Mouse (Mus musculus): ENCODE results near the gene Atad1. TPM values are rescaled to one million over a fixed set of nuclear protein-coding genes. Genes with fewer than 3 reads are reported as not detected.
A peak's percentile ranks its signal among the peaks of the same experiment; 100 is the strongest.

Atad1 gene
- polyA plus RNA-seq, 1 experiment from 2014 or later = 98.9 TPM

DNA sequence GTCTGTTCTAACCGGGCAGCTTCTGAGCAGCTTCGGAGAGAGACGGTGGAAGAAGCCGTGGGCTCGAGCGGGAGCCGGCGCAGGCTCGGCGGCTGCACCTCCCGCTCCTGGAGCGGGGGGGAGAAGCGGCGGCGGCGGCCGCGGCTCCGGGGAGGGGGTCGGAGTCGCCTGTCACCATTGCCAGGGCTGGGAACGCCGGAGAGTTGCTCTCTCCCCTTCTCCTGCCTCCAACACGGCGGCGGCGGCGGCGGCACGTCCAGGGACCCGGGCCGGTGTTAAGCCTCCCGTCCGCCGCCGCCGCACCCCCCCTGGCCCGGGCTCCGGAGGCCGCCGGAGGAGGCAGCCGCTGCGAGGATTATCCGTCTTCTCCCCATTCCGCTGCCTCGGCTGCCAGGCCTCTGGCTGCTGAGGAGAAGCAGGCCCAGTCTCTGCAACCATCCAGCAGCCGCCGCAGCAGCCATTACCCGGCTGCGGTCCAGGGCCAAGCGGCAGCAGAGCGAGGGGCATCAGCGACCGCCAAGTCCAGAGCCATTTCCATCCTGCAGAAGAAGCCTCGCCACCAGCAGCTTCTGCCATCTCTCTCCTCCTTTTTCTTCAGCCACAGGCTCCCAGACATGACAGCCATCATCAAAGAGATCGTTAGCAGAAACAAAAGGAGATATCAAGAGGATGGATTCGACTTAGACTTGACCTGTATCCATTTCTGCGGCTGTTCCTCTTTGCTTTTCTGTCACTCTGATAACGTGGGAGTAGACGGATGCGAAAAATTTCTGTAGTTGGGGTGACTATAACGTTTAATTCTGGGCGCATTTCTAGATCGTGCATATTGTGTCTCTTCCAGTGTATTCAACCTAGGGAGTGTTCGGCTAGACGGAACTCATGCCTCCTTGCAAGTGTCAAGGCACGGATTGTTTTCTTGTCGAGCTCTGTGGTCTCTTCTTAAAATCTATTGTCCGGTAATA is 18.5 kb upstream of the Atad1 start:
- Histone ChIP-seq H3K36me3 (replicated peaks) (no peaks in the 10 kb centered on the region), H3K9ac (peak overlapping the region; percentile 98), H3K4me2 (peak overlapping the region; percentile 92), H3K4me1 (peaks cover 34% of the 10 kb centered on the region), H3K9me3 (no peaks in the 10 kb centered on the region), H3K27me3 (0 out of 2 replicates have a peak, but pooled peaks cover 5% of the 10 kb centered on the region), H3K27ac (peak overlapping the region; percentile 100), H3K4me3 (replicated peaks) (peak overlapping the region; percentile 94)
- under 1% methylated on average over 36 of the region's 69 CpGs for WGBS
- peak; percentile 18 for ATAC-seq (ENCODE audit: low FRiP score)

DNA sequence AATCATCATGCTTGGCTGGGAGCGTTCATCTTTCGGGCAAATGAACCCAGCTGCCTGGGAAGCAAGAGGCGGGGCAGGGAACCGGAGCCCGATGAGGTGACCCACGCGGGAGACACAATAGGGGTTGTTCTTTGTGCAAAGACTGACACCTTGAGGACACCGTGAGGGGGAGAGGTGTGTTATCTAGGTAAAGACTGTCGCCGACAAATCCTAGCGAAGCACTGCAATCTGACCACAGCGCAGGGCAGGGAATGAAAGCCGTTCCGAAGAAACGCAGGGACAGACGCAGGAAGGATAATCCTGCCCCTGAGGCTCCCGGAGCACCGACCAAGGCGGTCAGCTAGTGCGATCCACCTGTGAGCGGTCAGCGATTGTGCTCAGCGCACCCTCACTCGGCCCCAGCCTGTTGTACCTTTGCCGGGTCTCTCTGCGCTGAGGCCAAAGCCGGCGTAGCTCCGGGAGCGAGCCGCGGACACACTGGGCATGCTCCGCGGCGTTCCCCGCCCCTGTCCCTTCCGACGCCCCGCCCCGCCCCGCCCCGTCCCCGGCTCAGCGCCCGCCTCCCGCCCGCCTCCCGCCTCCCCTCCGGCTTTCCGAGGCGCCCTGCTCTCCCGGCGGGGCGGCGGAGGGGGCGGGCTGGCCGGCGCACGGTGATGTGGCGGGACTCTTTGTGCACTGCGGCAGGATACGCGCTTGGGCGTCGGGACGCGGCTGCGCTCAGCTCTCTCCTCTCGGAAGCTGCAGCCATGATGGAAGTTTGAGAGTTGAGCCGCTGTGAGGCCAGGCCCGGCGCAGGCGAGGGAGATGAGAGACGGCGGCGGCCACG is 17.5 kb upstream of the Atad1 start, which contains the start of gene Pten:
Gene Pten (plus strand): TSS at position 598 of the 826 bp plus-strand sequence.
- peak; percentile 89 for ATAC-seq (ENCODE audit: low FRiP score)
- H3K27ac ChIP-seq = peak within 1 kb of the TSS; percentile 100
- WGBS = under 1% methylated on average over 61 of the region's 77 CpGs
- H3K9me3 ChIP-seq = no peaks in the 10 kb centered on the region
- peak within 1 kb of the TSS; percentile 94 for H3K4me3 ChIP-seq (replicated peaks)
- peaks cover 34% of the 10 kb centered on the region for H3K4me1 ChIP-seq
- no peaks in the 10 kb centered on the region for H3K36me3 ChIP-seq (replicated peaks)
- H3K9ac ChIP-seq = peak within 1 kb of the TSS; percentile 98
- 0 out of 2 replicates have a peak, but pooled peaks cover 5% of the 10 kb centered on the region for H3K27me3 ChIP-seq
- peak within 1 kb of the TSS; percentile 92 for H3K4me2 ChIP-seq

DNA sequence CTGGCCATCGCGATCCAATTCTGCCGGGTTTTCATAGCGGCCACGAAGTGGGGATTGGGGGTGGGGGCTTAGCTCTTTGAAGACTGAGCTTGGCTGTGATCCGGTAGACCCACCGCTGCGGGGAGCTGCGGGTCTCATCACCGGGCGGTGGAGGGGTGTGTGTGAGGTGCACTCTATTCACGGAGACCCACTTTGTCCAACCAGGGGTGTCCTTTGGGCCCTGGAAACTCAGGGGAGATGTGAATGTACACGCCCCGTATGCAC is 17.0 kb upstream of the Atad1 start:
- Histone ChIP-seq H3K27ac (peak overlapping the region; percentile 100), H3K4me2 (peak overlapping the region; percentile 92), H3K36me3 (replicated peaks) (no peaks in the 10 kb centered on the region), H3K4me3 (replicated peaks) (peak overlapping the region; percentile 94), H3K27me3 (0 out of 2 replicates have a peak, but pooled peaks cover 5% of the 10 kb centered on the region), H3K9ac (peak overlapping the region; percentile 98), H3K4me1 (peaks cover 34% of the 10 kb centered on the region), H3K9me3 (no peaks in the 10 kb centered on the region)
- ATAC-seq (ENCODE audit: low FRiP score) = peak; percentile 55
- under 1% methylated on average over 14 of the region's 14 CpGs for WGBS

DNA sequence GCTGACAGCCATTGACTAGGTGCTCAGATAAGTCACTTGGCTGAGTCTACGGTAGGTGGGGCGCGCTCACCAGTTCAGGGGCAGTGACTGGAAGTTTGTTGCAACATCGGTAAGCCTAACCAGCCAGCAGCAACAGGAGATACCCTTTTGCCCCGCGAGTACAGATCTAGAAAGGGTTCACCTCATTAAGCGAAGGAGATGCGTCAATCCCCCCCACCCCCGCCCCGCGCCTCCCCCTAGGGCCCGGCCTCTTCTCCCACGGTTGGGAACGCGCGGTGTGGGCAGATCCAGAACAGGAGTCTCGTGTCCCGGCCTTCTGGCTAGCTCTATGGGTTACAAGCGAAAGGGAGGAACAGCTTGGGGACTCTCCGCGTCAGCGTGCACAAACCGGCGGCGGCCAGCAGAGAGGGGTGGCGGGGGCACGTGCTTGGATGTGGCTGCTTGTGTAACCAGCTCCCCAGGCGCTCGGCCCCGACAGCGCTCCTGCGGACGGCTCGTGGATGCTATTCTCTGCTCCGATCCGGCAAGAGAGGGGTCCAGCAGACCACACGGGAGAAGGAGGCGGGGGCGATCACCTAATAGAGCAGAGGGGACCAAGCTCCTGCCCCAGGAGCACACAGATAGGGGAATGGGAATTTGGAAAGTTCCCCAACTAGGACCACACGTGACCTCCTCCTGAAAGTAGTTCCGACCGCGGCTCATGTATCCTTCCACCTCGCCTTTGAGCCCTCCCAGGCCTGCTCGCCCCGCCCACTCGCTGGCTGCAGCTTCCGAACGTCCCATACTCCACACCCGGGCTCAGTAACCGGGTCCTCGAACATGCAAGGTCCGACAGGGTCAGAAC is 16.4 kb upstream of the Atad1 start:
- peak overlapping the region; percentile 94 for H3K4me3 ChIP-seq (replicated peaks)
- WGBS = 0% methylated on average over 53 of the region's 53 CpGs
- H3K27ac ChIP-seq = peak overlapping the region; percentile 100
- peak; percentile 83 for ATAC-seq (ENCODE audit: low FRiP score)
- peaks cover 31% of the 10 kb centered on the region for H3K4me1 ChIP-seq
- peak overlapping the region; percentile 98 for H3K9ac ChIP-seq
- peak overlapping the region; percentile 92 for H3K4me2 ChIP-seq
- H3K9me3 ChIP-seq = no peaks in the 10 kb centered on the region
- H3K36me3 ChIP-seq (replicated peaks) = no peaks in the 10 kb centered on the region
- H3K27me3 ChIP-seq = 0 out of 2 replicates have a peak, but pooled peaks cover 5% of the 10 kb centered on the region

DNA sequence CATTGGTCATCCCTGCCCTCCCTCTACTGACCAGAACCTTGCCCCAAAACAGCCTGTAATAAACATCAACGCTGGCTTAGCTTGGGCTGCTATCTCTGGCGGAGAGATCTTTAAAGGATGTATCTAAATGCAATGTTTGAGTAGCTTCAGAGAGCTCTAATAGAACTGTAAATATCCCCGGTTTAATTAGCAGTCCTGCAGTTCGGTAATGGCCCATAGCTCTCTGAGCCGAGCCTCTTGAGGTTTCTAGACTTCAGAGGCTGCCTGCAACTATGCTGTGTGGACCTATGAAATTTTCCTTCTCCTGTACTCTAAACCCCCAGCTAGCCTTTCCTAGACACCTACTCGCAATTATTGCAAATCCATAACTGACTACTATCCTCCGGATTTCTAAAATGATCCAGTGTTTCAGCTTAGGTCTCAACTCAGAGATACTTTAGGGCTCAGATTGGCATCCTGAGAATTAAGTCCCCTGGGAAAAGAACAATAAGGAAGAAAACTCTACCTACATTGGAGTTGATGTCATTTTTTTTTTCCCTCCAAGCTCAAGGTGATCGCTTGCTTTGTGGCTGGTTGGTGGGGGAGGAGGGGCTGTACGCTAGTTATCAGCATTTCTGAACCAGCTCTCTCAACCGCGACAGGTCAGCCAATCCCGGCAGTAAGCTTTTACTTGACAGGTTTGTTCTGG is 15.7 kb upstream of the Atad1 start:
- Histone ChIP-seq H3K36me3 (replicated peaks) (no peaks in the 10 kb centered on the region), H3K27ac (0 out of 2 replicates have a peak overlapping the region, but pooled peaks have one; percentile 100), H3K9ac (peak overlapping the region; percentile 98), H3K4me2 (peak overlapping the region; percentile 92), H3K4me1 (peaks cover 25% of the 10 kb centered on the region), H3K27me3 (0 out of 2 replicates have a peak, but pooled peaks cover 5% of the 10 kb centered on the region), H3K4me3 (replicated peaks) (peak overlapping the region; percentile 94), H3K9me3 (no peaks in the 10 kb centered on the region)
- no peak for ATAC-seq (ENCODE audit: low FRiP score)
- 1% methylated on average over 12 of the region's 12 CpGs for WGBS

DNA sequence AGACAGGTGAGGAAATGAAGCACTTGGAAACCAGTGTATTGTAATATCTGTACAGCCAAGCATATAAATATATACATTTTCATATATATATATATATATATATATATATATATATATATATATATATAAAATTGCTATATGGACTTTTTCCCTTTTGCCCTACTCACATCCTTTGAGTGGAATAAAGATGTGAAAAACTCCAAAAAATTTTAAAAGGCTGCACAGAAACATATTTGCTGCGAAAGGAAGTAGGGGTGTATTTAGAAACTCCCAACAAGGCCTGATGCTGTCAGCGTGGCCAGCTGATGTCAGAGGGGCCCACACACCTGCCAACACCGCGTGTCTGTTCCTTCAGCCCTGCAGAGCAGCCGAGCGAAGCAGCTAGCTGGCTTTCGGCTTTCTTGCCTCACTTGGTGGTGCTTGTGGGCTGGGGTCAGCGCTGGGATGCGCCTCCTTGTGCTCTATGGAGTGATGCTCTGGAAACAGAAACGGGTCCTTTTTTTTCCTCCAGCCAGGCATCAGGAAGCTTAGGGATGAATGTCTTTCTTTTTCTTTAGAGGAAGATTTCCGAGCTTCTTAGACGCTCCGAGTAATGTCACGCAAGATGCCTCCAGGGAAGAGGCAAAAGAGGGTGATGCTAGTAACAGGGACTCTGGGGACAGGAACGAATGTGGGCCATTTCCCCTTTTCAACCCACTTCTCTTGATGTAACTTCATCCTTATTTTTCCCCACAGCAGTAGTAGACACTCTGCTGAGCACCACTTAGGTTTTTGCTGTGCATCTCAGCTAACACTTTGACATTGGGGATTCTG is 14.8 kb upstream of the Atad1 start:
- no peak for ATAC-seq (ENCODE audit: low FRiP score)
- Histone ChIP-seq H3K9me3 (no peaks in the 10 kb centered on the region), H3K36me3 (replicated peaks) (no peaks in the 10 kb centered on the region), H3K4me1 (peaks cover 21% of the 10 kb centered on the region), H3K9ac (no peak overlapping the region), H3K27me3 (0 out of 2 replicates have a peak, but pooled peaks cover 5% of the 10 kb centered on the region), H3K4me2 (peak overlapping the region; percentile 92), H3K4me3 (replicated peaks) (no peak overlapping the region), H3K27ac (no peak overlapping the region)
- 11% methylated on average over 15 of the region's 15 CpGs for WGBS

DNA sequence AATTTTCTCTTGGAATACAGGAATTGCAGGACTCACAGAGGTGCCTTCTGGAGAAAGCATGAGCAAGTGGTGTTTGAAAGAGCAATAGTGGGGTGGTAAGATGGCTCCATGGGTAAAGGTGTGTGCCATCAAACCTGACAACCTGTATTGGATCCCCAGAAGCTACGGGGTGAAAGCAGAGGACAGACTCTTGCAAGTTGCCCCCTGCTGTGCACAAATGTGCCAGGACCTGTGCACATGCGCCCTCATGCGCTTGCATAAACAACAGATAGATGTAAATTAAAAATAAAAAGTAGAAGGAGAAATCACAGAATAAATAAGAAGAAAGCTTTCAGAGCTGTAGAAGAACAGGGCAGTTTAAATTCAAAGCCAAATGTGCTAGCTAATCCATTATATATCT is 13.8 kb upstream of the Atad1 start:
- no peak overlapping the region for H3K4me2 ChIP-seq
- 79% methylated on average over 3 of the region's 3 CpGs for WGBS
- no peaks in the 10 kb centered on the region for H3K9me3 ChIP-seq
- H3K27ac ChIP-seq = no peak overlapping the region
- ATAC-seq (ENCODE audit: low FRiP score) = no peak
- no peak overlapping the region for H3K4me3 ChIP-seq (replicated peaks)
- H3K4me1 ChIP-seq = peaks cover 19% of the 10 kb centered on the region
- no peak overlapping the region for H3K9ac ChIP-seq
- no peaks in the 10 kb centered on the region for H3K36me3 ChIP-seq (replicated peaks)
- H3K27me3 ChIP-seq = 0 out of 2 replicates have a peak, but pooled peaks cover 5% of the 10 kb centered on the region

DNA sequence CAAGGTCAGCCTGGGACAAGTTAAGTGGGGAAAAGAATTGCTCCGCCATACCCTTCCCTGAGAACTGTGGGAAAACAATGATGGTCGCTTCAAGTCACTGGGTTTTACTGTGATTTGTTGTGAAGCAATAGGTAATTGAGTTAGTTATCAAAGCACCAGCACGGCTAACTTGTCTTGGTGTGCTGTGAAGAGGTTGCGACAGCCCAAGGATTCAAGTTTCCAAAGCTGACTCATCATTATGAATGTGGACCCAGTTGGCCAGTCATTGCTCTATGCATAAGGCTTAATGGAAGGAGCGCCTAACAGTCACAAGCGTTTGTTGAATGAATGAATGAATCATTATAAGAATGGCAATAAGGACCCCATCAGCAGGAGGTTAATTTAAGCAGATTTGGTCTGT is 12.8 kb upstream of the Atad1 start:
- 90% methylated on average over 6 of the region's 6 CpGs for WGBS
- Histone ChIP-seq H3K4me3 (replicated peaks) (no peak overlapping the region), H3K9ac (no peak overlapping the region), H3K9me3 (no peaks in the 10 kb centered on the region), H3K36me3 (replicated peaks) (no peaks in the 10 kb centered on the region), H3K4me2 (no peak overlapping the region), H3K27me3 (0 out of 2 replicates have a peak, but pooled peaks cover 5% of the 10 kb centered on the region), H3K4me1 (peaks cover 19% of the 10 kb centered on the region), H3K27ac (no peak overlapping the region)
- no peak for ATAC-seq (ENCODE audit: low FRiP score)

DNA sequence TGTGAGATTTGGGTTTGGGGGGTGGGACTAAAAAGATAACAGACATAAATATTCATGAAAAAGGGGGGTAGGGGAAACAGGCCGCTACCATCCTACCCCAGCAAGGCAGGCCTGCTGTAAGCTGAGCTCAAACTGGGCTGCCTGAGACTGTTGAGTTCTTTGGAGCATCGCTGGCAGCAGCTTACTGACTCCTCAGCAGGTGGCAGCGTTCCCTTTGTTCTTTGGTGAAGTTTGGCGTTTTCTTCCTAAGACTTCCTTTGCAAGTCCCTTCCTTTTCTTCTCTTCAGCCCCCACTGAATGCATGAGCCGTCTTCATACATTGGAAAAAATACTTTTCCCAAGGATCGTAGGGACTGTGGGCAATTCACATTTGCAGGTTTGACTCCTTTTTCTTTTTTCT is 9.8 kb upstream of the Atad1 start:
- WGBS = 6% methylated on average over 6 of the region's 6 CpGs
- no peak overlapping the region for H3K4me3 ChIP-seq (replicated peaks)
- no peak overlapping the region for H3K9ac ChIP-seq
- no peak for ATAC-seq (ENCODE audit: low FRiP score)
- no peaks in the 10 kb centered on the region for H3K36me3 ChIP-seq (replicated peaks)
- H3K27me3 ChIP-seq = 0 out of 2 replicates have a peak, but pooled peaks cover 2% of the 10 kb centered on the region
- H3K9me3 ChIP-seq = no peaks in the 10 kb centered on the region
- no peak overlapping the region for H3K4me2 ChIP-seq
- peaks cover 5% of the 10 kb centered on the region; the same call in 1 of the 2 replicates for H3K4me1 ChIP-seq
- no peak overlapping the region for H3K27ac ChIP-seq

DNA sequence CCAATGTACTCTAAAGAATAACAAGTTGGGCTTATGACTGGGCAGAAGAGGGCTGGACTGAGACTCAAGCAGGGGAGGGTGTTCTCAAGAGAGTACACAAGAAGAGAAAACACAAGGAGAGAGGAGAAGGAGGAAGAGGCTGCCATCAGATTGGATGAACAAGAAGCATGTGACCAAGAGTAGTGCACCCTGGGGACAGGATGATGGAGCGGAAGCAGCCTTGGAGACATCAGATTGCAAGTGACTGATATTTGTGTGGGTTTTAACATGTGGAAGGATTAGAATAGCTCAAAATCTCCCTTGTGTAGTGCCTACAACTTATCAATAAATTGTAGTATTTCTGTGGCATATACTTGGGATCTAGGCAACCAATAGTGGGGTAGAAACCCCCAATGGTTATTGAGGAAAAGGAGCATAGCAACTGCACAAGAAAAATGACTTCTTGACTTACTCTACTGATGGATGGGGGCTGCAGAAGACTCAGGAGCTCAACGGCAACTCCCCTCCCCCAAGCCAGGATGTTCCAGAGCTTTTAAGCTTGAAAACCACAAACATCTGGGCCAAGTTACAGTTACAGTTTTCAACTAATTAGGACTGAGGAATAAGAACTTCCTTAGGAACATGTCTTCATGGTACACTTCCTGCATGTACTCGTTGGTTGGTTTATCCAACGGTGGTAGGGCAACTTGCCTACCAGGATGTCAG is 1.2 kb upstream of the Atad1 start:
- no peak overlapping the region for H3K27ac ChIP-seq
- WGBS = 91% methylated on average over 4 of the region's 4 CpGs
- H3K27me3 ChIP-seq = no peaks in the 10 kb centered on the region
- H3K36me3 ChIP-seq (replicated peaks) = no peaks in the 10 kb centered on the region
- H3K9me3 ChIP-seq = no peaks in the 10 kb centered on the region
- H3K4me1 ChIP-seq = no peaks in the 10 kb centered on the region
- ATAC-seq (ENCODE audit: low FRiP score) = no peak
- H3K9ac ChIP-seq = no peak overlapping the region
- no peak overlapping the region for H3K4me2 ChIP-seq
- no peak overlapping the region for H3K4me3 ChIP-seq (replicated peaks)

All from forebrain, embryonic 12.5 days (tissue).